Mouse (Mus musculus) c-Kit-positive CD71-negative TER-119-negative erythroid progenitor cells, embryonic 14.5 days (primary cell): ENCODE data around the gene Orm3.
A peak's percentile ranks its signal among the peaks of the same experiment; 100 is the strongest.

Source experiments
- DNase-seq: peaks from one replicate; pipeline ENCODE4 v3.0.0-alpha.2; 2013; ENCODE audit warnings: low read depth

Gene Orm3

DNA sequence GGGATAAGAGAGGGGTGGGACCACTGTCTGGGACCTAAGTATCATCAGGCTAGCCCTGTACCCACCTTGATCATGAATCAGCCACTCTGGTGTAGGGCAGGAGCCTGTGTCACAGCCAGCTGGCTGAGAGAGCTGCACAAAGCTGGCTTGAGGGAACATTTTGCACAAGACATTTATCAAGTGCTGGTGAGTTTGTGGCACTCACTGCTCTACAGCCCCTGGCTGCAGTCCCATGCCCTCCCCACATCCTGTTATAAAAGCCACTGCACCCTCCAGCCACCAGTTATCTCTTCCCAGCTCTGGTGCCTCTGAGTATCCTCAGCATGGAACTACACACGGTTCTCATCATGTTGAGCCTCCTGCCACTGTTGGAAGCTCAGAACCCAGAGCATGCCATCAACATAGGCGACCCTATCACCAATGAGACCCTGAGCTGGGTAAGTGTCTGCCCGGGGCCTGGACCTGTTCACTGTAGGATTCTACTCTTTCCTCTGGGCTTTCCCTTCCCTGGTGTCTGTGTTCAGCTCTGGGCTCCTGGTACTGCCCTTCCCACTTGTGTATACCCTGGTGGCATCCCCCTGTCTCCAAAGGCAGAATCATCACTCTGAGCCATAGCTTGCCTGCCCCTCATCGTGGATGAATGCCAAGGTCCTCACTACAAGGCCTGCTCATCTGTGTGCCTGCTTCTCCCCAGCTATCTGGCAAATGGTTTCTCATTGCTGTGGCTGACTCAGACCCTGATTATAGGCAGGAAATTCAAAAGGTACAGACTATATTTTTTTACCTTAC lies at the start of gene Orm3:
TSS of gene Orm3 (plus strand) at position 286 of the 789 bp plus-strand sequence.
- no peak for DNase-seq

DNA sequence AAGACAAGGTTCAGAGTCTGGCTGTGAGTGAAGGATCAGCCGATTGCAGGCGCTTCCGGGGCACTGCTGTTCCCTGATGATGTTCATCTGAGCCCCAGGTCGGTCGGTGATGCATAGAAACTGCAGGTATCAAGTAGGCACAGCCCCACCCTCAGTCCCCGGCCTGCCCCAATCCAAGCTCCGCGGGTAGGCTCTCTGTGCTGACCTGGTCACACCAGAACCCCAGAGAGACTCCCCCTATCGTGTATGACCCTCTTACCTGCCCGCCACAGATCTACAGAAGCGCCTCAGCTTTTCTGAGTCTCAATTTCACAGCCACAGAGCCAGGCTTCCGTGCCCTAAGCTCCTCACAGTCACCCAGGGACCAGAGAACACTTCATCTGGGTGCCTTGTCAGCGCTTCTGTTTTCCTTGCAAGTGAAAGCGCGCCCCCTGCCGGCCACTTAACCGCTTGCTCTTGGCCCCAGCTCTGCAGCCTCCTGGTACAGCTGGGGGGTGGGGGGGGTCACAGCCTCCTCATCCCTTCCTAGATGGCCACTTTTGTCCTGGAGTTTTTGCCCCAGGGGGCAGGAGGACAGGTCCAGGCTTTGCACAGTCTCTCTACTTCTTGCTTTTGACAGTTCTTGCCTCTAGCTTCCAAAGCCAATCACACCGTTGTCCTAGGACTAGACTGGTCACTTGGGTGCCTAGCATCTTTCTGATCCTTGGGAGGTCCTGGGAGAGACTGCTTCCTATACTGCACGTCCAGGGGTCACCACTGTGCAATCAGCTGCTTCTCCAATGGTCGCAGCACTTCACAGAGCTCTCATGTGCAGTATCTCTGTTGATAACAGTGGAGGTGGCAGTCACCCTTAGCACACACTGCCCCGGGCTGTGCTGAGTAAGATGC lies 48.5 kb upstream of the Orm3 start:
- DNase-seq = peak; percentile 65

DNA sequence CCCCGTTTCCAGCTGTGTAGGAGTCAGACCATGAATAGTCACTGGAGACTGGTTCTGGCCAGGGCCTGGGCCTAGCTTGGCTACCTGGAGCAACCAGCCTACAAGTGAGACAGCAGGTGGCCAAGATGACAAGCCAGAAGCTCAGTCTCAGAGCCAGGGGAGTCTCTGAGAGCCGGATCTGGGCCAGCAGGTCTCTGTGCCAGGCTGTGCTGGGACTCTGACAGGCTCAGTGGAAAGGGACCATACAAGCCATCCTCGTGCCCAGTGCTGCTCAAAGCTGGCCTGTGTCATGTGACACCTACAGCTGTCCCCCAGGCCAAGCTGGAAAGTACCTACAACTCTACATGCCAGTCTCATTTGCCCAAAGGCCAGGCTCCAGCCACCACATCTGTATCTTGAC lies 47.6 kb upstream of the Orm3 start:
- no peak for DNase-seq

DNA sequence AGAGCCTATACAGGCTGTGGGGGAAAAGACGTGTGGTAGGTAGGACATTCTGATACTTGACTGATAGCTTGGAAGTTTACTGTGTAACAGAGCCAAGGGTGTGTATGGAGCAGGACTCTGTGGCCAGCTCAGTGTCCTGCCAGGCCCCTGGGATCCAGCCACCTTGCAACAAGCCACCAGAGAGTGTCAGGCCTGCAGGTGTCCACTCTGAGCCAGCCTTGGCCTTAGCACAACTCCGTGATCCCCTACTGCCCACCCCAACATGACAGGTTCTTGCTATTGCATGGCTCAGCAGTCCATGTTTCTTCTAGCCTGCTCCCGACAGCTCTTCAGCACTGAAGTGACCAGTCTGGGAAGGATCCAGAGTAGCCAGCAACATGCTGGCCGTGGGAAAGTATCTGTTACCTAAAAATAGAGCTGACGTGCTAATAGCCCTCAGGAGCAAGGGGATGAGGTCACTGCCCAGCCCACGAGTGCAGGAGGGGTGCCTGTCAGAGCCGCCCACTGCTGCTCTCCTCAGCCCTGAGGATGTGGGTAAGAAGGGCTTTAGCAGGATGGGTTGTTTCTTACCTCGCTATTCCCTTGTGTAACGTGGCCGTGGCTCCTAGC lies 45.6 kb upstream of the Orm3 start:
- no peak for DNase-seq

DNA sequence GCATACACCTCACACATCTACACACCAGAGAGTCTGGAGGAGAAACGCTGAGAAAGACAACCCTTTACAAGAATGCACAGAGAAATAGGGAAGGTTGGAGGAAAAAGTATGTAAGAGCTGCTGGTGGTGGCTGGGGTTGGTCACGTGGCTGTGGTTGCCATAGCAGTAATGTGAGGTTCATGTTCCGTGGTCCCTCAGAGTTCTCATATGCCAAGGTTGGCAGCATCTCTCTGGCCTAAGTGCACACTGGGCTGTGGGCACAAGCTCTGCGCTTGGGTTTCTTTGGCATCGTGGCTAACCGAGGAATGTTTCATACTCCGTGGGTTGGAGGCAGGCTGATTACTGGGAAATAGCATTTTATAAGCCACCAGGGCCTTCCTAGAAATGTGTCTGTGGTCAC lies 44.5 kb upstream of the Orm3 start:
- DNase-seq = no peak

DNA sequence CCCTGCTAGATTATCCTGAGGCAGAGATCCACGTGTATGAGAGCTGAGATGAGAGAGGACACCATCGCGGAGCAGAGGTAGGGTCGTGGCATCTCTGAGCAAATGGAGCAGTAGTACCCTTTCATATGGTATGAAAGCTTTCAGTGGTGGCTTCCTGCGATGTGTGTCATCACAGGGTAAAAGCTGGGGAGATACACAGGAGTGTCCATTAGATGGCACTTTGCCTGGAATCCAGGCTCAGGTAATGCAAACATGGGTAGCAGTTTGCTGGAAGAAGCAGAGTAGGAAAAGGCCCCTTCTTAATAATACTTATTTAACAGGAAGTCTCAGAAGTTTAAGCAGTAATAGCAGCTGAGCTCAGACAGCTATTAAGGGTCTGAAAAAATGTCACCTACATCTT lies 41.9 kb upstream of the Orm3 start:
- no peak for DNase-seq

DNA sequence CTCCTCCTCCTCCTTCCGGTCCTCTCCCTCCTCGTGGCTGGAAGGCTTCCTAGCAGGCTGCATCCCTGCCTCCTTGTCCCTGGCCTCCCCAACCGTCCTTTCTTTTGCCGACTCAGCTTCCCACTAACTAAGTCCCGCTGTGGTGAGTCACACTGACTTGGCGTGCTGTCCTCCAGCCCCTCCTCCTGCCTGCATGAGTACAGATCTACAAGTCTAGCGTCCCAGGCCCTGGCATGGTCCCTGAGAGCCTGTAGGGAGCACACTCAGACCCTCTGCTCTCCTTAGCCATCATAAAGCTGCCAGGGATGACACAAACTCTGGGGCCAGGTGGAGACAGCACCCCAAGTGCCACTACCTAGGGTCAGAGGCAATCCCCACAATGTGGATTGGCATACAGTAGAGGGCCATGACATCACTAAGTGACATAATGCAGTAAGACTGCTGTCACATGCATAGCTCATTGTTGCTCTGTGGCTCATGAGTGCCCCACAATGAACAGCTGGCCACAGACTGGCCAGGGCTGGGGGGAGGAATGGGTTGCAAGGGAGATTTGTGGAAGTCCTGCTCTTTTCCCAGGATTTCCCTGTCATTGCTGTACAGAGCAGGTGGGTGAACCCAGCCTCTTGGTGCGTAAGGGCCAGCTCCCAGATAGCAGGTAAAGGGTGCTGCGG lies 39.8 kb upstream of the Orm3 start:
- no peak for DNase-seq

DNA sequence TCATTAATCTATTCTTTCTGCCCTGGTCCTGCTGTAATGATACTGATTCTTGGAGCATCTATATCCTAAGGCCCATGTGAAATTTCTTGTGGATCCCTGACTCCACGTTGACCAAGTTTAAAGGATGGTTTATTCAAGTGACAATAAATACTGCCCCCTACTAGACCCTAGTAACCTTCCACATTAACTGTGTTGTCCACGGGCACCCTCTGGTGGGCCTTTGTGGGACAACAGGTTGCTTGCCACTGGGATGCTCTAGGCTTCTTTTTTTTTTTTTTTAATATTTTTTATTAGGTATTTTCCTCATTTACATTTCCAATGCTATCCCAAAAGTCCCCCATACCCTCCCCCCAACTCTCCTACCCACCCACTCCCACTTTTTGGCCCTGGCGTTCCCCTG lies 36.4 kb upstream of the Orm3 start:
- peak; percentile 31 for DNase-seq

DNA sequence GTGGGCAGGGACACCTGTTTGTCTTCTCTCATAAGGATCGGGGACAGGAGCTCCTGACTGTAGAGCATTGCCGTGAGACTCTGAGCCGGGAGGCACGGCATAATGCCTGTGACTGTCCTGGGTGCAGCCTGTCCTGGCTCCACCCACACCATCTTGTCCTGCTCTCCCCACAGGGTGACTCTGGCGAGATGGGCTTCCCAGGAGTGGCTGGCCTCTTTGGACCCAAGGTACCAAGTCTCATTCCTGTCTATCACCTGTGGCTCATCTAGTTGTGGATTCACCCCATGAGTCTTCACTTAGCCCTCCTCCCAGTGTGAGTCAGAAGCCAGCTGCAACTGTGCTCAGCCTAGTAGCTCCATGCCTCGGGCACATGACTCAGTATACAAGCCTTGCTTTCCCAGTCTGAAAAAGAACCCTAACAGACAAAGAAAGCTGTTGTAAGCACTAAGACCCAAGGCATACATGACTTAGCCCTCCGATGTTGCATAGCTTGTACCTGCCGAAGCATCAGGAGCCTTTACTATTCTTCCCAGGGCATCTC lies 32.6 kb upstream of the Orm3 start:
- no peak for DNase-seq

DNA sequence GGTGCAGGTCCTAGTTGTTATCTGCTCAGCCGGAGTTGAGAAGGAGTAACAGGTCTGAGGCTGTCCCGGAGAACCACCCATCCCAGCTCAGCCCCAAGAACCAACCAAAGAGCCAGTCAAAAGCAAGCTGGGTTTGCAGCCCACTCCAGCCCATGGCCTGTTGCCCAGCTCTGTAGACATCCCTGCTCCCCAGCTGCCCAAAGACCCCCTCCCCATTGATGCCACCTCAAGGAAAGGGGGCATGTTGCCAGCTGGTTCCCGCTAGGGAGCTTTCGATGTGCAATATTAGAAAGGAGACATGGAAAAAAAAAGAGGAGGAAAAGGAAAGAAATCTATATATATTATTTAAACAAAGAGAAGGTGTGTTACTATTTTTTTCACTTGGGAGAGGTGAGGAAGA lies 22.6 kb upstream of the Orm3 start:
- no peak for DNase-seq

DNA sequence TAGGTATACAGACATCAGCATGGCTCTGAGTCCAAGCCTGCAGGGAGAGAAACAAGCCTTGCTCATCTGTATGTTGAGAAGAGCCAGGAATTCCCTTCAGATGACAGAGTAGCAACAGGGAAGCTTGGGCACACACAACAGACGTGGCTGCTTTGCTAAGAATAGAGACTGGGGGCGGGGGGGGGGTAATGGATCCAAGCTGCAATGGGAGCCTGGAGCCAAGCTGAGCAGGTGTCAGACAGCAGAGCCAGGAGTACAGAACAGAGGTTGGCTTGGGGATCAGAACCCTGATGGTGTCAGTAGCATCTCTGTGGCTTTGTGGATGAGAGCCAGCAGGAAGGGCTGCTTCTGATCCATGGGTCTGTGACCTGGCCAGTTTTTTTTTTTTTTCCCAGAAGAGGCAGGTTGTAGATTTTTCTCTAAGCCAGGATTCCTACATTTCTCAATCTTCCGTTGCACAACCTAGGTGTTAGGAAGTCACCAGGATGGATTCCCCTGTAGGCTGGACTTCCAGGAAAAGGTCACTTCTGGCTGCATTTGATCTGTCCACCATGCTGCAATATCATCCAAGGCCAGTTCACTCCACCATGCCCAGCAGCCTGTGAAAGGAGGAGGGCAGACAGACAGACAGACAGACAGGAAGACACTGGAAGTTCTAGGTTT lies 17.4 kb upstream of the Orm3 start:
- no peak for DNase-seq

DNA sequence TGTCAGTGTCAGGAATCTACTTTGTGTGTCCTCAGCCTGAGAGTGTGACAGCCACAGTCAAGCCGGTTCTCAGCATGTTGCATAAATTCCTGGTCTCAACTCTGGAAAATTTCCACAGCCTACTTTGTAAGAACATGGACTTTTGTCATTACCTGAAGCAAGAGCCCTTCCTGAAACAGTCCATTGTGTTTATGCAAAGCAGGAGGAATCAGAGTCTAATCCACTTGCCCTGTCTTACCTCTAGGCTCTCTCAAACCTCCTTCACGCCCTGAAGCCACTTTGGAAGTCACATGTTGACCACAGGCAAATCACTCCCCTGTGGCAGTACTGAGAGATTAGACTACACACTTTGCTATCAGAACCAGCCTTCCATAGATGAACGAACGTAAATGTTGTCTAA lies 13.5 kb upstream of the Orm3 start:
- no peak for DNase-seq

DNA sequence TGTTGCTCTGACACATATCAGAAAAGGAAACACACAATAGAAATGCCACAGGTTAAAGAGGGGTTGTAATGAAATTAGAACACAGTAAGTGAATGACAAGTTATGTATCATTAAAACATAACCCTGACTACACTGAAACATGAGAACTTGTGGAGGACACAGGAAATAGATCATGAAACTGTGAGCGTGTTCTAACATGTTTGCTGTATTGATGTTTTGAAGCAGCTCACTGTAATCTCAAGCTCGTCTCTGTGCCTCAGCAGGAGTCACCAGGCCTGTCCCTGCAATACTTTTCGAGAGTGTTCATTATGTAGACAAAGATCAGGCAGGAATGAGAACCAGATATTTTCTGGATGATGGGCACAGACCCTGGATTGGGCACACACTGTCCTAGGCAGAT lies 12.4 kb upstream of the Orm3 start:
- no peak for DNase-seq

DNA sequence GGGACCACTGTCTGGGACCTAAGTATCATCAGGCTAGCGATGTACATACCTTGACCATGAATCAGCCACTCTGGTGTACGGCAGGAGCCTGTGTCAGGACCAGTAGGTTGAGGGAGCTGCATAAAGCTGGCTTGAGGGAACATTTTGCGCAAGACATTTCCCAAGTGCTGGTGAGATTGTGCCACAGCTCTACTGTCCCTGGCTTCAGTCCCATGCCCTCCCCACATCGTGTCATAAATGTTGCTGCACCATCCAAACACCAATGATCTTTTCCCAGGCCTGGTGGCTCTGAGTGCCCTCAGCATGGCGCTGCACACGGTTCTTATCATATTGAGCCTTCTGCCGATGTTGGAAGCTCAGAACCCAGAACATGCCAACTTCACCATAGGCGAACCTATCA lies 11.7 kb upstream of the Orm3 start, which contains the start of gene Orm1:
TSS of gene Orm1 (plus strand) at position 266 of the 400 bp plus-strand sequence.
- DNase-seq = no peak

DNA sequence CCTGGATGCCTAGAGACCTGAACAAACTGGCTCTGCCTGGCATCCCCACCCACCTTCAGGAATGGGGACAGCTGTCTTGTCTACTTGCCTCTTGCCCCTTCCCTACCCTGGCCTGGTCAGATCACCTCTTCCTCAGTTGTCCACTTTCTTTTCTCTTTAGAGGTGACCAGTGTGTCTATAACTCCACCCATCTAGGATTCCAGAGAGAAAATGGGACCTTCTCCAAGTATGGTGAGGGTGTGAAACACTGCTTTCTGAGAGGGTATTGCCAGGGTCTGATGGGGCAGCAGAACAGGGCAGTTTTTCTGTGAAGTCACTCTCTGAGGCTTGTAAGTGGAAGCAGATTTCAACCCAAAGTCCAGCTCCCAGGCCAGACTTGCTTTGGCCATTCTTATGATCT lies 10.7 kb upstream of the Orm3 start:
- DNase-seq = no peak

DNA sequence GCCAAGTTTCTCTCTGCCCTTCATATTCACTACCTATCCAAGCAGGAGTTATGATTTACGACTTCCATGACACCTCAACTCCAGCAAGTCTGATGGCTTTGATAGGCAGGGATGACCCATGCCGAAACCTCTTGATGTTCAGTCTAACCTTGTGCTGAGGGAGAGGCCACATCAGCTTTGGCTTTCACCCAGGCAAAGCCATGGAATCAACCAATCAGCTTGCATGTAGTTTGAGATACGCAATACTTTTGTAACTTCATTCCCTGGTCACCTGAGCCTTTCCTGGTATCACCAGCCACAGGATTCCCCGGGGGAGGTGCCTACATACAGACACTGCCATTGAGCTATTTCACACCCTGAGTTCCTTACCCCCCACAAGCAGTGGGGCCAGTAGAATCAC lies 9.3 kb upstream of the Orm3 start:
- no peak for DNase-seq

DNA sequence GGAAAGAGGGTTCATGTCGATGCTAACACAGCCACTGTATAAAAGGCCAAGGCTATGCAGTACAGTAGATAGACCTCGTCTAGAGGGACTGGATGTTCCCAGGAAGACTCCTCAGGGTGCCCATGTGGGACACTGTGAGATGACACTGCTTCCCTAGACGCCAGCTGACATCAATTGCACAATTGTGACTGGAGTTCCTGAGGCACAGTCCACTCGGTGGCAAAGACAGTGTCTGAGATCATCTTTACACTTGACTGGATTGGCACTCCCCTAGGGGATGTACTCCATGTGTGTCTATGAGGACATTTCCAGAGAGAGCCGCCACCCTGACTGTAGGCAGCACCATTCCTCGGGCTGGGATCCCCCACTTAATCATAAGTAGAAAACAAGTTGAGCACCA lies 7.4 kb upstream of the Orm3 start:
- no peak for DNase-seq

DNA sequence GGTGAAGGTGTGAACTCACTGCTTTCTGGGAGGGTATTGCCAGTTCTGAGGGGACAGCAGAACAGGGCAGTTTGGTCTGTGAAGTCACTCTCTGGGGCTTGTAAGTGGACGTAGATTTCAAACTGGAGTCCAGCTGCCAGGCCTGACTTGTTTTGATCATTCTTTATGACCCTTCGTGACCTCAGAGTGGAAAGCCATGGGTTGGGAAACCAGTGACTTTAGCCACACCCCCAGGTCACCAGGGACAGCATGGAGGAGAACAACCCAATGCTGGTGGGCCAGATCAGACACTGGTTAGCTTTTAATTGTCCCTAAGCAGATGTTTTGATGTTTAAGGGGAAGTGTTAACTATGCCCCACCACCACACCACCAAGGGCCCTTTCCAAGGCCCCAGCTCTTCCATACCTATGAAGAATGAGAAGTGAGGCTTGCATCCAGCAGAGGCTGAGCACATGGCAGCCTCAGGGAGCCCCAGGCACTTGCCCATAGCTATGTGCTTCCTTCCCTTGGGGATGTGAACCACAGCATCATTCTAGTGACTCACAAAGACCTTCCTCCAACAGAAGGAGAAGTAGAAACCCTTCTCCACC lies 1.1 kb downstream of the Orm3 start:
- DNase-seq = no peak

DNA sequence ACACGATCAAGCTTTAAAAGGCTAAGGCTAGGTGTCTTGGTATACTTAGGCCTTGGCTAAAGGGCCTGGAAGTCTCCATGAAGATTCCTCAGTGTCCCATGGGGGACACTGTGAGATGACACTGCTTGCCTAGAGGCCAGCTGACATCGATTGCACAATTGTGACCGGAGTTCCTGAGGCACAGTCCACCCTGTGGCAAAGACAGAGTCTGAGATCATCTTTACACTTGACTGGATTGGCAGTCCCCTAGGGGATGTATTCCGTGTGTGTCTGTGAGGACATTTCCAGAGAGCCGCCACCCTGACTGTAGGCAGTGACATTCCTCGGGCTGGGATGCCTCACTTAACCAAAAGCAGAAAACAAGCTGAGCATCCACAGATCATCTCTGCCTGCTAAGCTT lies 3.9 kb downstream of the Orm3 start:
- DNase-seq = no peak

DNA sequence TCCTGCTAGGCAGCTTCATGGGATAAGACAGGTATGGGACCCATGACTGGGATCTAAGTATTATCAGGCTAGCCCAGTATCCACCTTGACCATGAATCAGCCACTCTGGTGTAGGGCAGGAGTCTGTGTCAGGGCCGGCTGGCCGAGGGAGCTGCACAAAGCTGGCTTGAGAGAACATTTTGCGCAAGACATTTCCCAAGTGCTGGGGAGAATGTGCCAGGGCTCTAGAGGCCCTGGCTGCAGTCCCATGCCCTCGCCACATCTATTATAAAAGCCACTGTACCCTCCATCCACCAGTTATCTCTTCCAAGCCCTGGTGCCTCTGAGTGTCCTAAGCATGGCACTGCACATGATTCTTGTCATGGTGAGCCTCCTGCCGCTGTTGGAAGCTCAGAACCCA lies 6.2 kb downstream of the Orm3 start, which contains the start of gene Orm2:
TSS of gene Orm2 (plus strand) at position 300 of the 400 bp plus-strand sequence.
- no peak for DNase-seq

DNA sequence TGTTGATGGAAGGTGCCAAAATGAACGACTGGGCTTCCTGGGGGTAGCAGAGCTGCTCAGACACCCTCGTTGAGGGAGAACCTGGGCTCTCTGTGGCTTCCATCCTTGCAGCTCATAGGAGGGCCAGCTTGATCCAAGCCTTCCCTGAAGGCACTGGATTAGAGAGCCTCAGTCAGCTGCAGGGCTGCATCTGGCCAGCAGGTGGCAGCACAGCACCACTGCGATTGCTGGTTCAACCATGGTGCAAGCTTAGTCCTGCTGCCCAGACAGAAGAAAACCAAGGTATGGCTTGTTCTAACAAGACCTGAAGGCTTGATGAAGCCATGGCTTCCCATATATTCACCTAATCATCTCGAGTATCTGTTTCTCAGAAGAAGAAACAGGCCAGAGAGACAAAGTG lies 12.6 kb downstream of the Orm3 start:
- DNase-seq = no peak
